Mouse (Mus musculus): ENCODE measurements around the gene Clec16a. TPM values are rescaled to one million over a fixed set of nuclear protein-coding genes. Genes with fewer than 3 reads are reported as not detected.

The Clec16a gene
- polyA plus RNA-seq (2012; rRNA removed; ENCODE audit: low replicate concordance), result 14.3 and 25.5 TPM in 2 replicates

DNA sequence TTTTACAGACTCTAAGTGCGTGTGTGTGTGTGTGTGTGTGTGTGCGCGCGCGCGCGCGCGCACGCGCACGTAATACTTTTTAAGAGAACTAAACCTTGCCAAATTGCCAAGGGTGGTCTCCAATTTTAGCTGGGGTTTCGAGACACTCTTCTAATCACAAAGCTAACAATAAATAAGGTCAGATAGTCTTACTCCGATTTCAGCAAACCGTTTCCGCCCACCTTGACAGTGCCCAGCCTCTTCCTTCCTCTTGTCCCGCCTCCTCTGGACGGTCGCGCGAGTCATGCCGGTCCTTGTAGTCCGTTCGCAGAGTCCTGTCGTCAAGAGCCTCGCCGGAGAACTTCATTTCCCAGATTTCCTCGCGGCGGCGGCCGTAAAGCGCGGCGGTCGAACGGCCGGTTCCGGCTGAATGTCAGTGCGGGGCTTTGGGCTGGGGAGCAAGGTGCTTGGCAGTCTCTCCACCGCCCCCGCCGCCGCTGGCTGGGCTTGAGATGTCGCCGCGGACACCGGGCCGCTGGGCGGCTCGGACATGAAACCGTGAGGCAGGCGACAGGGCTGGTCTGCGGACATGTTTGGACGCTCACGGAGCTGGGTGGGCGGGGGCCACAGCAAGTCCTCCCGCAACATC lies at the start of gene Clec16a:
Gene Clec16a (plus strand): TSS at position 345 of the 628 bp plus-strand sequence.

DNA sequence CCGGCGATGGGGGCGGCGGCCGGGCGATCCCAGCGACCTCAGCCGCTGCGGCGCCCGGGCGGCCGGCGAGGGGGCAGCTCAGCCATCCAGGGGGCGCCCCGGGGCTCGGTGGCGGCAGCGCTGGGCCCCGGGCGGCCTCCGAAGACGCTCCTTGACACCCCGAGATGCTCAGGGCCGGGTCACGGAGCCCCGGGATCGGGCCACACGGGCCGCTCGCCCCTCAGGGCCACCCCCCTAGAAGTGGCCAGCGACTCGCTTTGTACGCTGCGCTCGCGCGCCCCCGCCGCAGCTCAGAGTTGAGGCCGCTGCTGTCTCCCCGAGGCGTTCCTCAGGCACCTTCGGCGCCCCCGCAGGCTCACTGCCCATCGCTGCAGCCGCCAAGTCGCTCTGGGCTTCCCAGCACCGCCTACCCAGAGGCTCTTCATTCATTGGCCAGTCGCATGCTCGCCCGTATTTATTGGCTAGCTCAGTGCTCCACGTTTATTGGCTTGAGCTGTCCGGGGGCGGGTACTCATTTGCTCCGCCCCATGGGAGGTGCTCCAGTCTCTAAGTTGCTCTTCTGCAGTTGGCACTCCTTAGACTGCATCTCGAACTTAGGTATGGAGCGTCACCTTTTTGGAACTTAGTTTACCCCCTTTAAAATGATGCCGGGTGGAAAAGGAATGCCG lies 2.3 kb upstream of the Clec16a start, which contains the start of gene Dexi:
Gene Dexi (minus strand): TSS at position 357 of the 668 bp plus-strand sequence.

GRCm38 (mm10) chr16:10785371-10786231 lies 240.5 kb downstream of the Clec16a start, which contains the start of gene Socs1:
Gene Socs1 (minus strand): TSS chr16:10785536.

GRCm38 (mm10) chr16:10788271-10788670 lies 243.1 kb downstream of the Clec16a start, which contains the start of gene Tnp2:
Gene Tnp2 (minus strand): TSS chr16:10788660.

GRCm38 (mm10) chr16:10790702-10791101 lies 245.6 kb downstream of the Clec16a start, which contains the start of gene Prm3:
Gene Prm3 (minus strand): TSS chr16:10790914.

Other genes starting within 250 kb of the Clec16a start
- 25.9 and 57.5 TPM in 2 replicates for gene Emp2, start 231.4 kb upstream of the Clec16a start, polyA plus RNA-seq (2012; rRNA removed; ENCODE audit: low replicate concordance)
- gene Tekt5, start 149.8 kb upstream of the Clec16a start, polyA plus RNA-seq (2012; rRNA removed; ENCODE audit: low replicate concordance), result 0.27 TPM in 1 of 2 replicates, not detected in the other
- 26.4 and 26.6 TPM in 2 replicates for gene Nubp1, start 133.4 kb upstream of the Clec16a start, polyA plus RNA-seq (2012; rRNA removed; ENCODE audit: low replicate concordance)
- gene Tvp23a, start 98.0 kb upstream of the Clec16a start, polyA plus RNA-seq (2012; rRNA removed; ENCODE audit: low replicate concordance), result 2.1 and 3.7 TPM in 2 replicates
- 26.9 and 51.8 TPM in 2 replicates for gene Ciita, start 65.3 kb upstream of the Clec16a start, polyA plus RNA-seq (2012; rRNA removed; ENCODE audit: low replicate concordance)
- 53.9 and 103 TPM in 2 replicates for gene Dexi, start 2.3 kb upstream of the Clec16a start, polyA plus RNA-seq (2012; rRNA removed; ENCODE audit: low replicate concordance)
- gene Socs1, start 240.2 kb downstream of the Clec16a start, polyA plus RNA-seq (2012; rRNA removed; ENCODE audit: low replicate concordance), result 10.4 and 43.0 TPM in 2 replicates
- 0.99 and 1.8 TPM in 2 replicates for gene Tnp2, start 243.3 kb downstream of the Clec16a start, polyA plus RNA-seq (2012; rRNA removed; ENCODE audit: low replicate concordance)
- not detected in 2 replicates for gene Prm3, start 245.6 kb downstream of the Clec16a start, polyA plus RNA-seq (2012; rRNA removed; ENCODE audit: low replicate concordance)